Mouse (Mus musculus) ZHBTc4 (cell line): ENCODE data around the gene Pgk1.

Experiments
- DNase-seq: peaks from one replicate; pipeline ENCODE4 v3.0.0-alpha.2; 2011; ENCODE audit warnings: low read depth, low spot score

The Pgk1 gene

GRCm38 (mm10) chrX:106219171-106220032 is 32.5 kb downstream of the Pgk1 start:
- peak; percentile 81 for DNase-seq

GRCm38 (mm10) chrX:106221058-106221457 is 34.2 kb downstream of the Pgk1 start, which contains the start of gene Taf9b:
Gene Taf9b (minus strand): TSS chrX:106221158.
- no peak for DNase-seq
